Mouse (Mus musculus) G1E (cell line): ENCODE measurements around the gene Las1l.

Experiments used
- CTCF ChIP-seq: IDR thresholded peaks from 2 replicates; pipeline ENCODE4 v1.5.1; 2012; ENCODE audit warnings: low read depth, low read length, inconsistent platforms, mixed read lengths
- GATA1 ChIP-seq: IDR thresholded peaks from 2 replicates; pipeline ENCODE4 v1.6.1; 2012; ENCODE audit warnings: borderline replicate concordance, low read length, inconsistent platforms, mixed read lengths

DNA sequence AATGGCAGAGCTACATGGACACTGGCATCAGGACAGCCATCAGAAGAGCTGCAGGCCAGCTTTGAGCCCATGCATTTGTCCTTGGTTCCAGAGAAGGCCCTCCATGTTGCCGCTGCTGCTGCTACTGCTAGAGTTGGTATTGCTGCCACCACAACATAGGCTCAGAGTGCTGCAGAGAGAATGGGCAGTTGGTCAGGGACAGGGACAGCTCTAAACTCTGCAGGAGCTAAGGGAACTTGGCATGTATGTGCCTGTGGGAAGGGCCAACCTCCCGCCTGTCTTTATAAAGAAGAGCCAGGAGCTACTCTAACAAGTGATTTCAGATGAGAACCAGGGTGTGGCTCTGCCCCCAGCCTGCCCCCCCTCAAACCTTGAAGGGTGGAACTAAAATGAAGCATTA is 21.3 kb downstream of the Las1l start:
- no peak for TF ChIP-seq CTCF
- TF ChIP-seq GATA1 = no peak
